Mouse (Mus musculus) cerebellum, postnatal 4 days (tissue): Measurements from ENCODE around the gene Ap1b1.

Experiments used
- DNase-seq, 2 experiments: peaks; one replicate each; pipeline ENCODE4 v3.0.0; 2022; ENCODE audit warnings: low spot score in 2 of 2, mixed read lengths in 1 of 2

The Ap1b1 gene

GRCm38 (mm10) chr11:4986695-4987486, at the start of gene Ap1b1:
Gene Ap1b1 (plus strand): TSS chr11:4986824.
- DNase-seq: peak; percentile 77 to 84

GRCm38 (mm10) chr11:4946530-4946929, 40.1 kb upstream of the Ap1b1 start:
- DNase-seq: no peak

GRCm38 (mm10) chr11:4946947-4947812, 39.4 kb upstream of the Ap1b1 start:
- DNase-seq: peak; percentile 46 to 69

DNA sequence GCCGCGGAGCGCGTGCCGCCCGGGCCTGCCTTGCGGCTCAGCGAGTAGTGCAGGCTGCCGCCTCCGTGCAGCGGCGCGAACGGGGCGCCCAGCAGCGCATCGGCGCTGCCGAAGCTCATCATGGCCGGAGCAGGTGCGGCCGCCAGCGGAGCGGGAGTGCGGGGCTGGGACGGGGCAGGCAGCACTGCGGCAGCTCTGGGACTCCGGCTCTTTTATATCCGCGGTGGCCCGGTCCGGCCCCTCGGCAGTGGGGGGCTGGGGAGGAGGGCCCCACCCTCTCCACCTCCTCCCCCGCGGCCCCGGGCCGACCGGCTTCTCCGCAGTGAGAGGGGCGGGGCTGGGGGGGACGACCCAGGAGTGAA, 38.8 kb upstream of the Ap1b1 start, which contains the start of gene Nefh:
Gene Nefh (minus strand): TSS at position 252 of the 362 bp plus-strand sequence.
- DNase-seq: no peak

DNA sequence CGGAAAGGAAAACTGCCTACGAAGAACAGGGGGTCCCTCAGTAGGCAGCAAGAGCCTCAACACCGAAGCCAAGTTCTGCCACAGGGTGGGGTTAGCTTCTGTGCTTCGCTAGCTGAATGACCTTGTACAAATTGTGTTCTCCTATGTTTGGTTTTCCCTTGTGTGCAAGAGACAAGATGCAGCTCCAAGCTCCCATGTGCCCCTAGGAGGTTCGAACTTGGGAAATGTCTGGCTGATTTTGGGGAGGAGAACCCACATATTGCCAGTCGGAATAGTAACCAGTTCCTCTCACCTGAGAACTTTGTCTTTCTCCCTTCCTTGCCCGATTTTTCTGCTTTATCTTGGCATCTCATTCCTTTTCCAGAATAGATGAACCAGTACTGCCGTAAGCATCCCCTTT, 37.8 kb upstream of the Ap1b1 start:
- DNase-seq: no peak

DNA sequence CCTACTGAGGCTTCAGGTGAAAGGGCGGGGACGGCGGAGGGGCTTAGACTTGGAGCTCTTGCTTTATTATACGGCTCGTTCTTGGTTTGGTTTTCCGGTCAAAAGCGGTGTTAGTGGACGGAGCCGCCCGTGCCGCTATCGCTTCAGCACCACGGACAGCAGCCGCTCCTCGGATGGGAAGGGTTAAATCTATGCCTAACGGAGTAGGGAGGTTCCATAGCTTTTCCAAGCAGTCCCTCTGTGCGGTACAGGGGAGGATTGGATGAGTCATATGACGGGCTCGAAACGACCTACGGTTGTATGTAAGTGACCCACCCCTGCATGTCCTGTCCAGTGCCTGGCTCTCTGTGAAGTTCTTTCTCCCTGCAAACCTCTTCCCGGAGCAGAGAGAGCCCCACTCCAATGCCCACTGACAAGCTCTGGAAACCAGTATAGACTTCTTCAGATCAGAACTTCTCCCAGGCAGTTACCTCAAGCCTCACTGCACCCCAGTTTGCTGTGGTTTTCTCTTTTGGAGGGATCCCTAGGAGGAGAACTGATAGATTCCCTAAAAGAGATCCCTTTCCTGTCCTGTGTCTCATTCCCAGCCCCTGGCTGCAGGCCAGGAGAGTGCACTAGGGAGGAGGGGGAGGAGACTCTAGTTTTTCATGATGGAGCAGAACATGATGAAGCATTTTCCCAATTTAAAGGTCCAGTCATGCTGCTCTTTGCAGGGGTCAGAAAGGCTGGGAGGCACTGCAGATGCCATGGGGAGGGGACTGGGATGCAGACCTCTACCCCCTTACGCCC, 37.2 kb upstream of the Ap1b1 start:
- DNase-seq: no peak

GRCm38 (mm10) chr11:4953401-4953800, 33.2 kb upstream of the Ap1b1 start:
- DNase-seq: no peak

- no peak for DNase-seq
These were observed 32.7 kb upstream of the Ap1b1 start for GRCm38 (mm10) chr11:4953918-4954317.

GRCm38 (mm10) chr11:4963099-4963808, 23.4 kb upstream of the Ap1b1 start:
- DNase-seq: no peak

- no peak for DNase-seq
These were observed 20.3 kb upstream of the Ap1b1 start for GRCm38 (mm10) chr11:4966325-4966724.

GRCm38 (mm10) chr11:4966888-4967287, 19.7 kb upstream of the Ap1b1 start:
- DNase-seq: no peak

- no peak for DNase-seq
These were observed 19.1 kb upstream of the Ap1b1 start for GRCm38 (mm10) chr11:4967549-4967948.

- DNase-seq: no peak
These were observed 18.2 kb upstream of the Ap1b1 start for GRCm38 (mm10) chr11:4968376-4968775.

GRCm38 (mm10) chr11:4972967-4973870, 13.4 kb upstream of the Ap1b1 start:
- peak in 1 of 2 experiments; percentile 44 for DNase-seq

- DNase-seq: no peak
These were observed 12.8 kb upstream of the Ap1b1 start for GRCm38 (mm10) chr11:4973871-4974256.

DNA sequence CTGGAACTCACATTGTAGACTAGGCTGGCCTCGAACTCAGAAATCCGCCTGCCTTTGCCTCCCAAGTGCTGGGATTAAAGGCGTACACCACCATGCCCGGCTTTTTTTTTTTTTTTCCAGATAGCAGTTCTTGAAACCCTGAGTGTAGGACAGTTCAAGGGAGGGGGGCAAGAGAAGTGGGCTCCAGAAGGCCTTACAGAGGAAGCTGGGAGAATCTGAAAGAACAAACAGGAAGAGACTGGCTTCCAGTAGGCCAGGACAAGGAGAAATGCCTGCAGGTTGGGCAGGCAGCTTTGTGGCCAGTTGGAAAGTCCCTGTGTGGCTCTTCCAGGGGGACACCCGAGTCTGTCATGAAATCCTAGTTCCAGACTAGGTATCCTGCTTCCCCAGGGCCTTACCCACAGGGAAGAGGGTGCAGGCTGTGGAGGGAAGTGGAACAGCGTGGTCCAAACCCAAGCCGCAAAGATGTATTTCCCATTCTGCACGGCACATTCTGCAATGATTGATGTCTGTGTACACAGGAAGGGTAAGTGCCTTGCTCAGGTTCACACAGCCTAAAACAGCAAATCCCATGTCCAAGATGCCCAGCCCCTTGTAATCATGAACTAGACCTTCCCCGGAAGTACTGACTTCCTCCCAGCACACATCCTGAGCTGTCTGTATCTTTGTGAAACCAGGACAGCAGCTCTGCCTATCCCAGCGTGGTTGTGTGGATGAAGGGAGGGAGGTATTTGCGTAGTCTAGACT, 12.1 kb upstream of the Ap1b1 start:
- no peak for DNase-seq

DNA sequence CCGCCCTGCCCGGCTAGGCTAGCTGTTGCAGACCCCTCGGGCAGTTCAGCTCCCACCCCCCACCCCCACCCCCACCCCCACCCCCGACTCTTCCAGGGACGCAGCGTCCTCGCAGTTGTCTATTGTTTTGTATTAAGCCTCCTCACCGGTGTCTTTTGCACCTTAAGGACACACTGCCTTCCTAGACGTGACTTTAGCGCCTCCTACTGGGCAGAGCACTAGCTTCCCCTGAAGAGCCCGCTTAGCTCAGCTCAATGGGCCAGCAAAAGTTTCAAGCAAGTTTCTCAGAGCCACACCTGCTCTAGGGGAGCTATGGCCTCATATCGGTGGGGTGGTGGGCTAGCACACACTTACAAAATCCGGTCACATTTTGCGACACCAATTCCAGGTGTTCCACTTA, 11.0 kb upstream of the Ap1b1 start:
- peak in 1 of 2 experiments; percentile 57 for DNase-seq

DNA sequence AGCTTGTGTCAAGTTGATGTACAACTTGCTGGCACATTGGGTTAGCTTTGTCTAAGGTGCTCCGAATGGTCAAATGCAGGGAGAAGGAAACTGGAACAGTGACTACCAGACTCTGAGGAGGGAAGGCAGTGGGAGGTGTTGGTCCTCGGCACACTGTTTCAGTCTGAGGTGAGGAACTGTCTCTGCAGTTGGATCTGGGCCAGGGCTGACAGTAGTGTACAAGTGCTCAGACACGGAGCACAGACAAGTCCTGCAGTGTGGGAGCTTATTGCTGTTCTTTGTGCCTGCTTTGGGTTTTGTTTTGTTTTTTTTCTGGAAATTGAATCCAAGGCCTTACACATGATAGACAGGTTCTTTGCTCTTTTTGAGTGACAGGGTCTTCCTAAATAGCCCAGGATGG, 3.6 kb upstream of the Ap1b1 start:
- DNase-seq: no peak

- no peak for DNase-seq
These were observed 3.1 kb upstream of the Ap1b1 start for GRCm38 (mm10) chr11:4983538-4983937.

DNA sequence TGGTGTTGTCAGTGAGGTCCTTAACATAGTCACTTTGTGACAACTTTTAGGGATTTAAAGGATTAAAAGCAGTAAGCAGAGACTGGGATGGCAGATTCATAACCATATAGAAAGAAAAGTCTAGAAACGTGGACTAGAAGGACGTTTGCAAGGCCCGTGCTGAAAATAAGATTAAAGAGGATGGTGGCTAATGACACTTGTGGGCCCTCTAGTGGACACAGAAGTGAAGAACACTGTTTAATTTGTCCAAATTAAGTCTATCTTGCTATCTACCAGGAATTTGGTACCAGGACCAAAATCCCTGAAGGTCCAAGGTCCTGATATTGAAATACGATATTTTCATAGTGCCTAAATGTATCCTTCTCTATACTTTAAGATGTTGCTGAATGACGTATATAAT, 2.4 kb upstream of the Ap1b1 start:
- DNase-seq: peak in 1 of 2 experiments; percentile 16
